In genomic region chr3:79884761-79885189, GRCm38 (mm10) we compare ENCODE assay signal across 8 mouse cellular contexts. TPM values are rescaled to one million over a fixed set of nuclear protein-coding genes. Genes with fewer than 3 reads are reported as not detected.
DNase-seq lines count a peak whose midpoint lies in the region; ATAC-seq and TF ChIP-seq lines count a peak whose summit lies in the region.

No protein-coding gene starts in this region.

- H3K27ac ChIP-seq in forebrain, embryonic 11.5 days (ENCODE audit: low read depth, low read length), result no peak overlapping the region
- H3K27ac ChIP-seq in forebrain, embryonic 13.5 days, result no peak overlapping the region
- peak overlapping the region; percentile 40; the same call in 1 of the 2 replicates for H3K27ac ChIP-seq in bone marrow macrophage, adult 2 months (ENCODE audit: insufficient read depth, low read depth, low read length)
- H3K27ac ChIP-seq in intestine, embryonic 15.5 days, result no peak overlapping the region
- peak overlapping the region; percentile 53; the same call in 1 of the 2 replicates for H3K27ac ChIP-seq in limb, embryonic 12.5 days
- H3K27ac ChIP-seq in midbrain, embryonic 12.5 days (replicated peaks), result no peak overlapping the region
- H3K27ac ChIP-seq in stomach, embryonic 15.5 days, result peak overlapping the region; percentile 59

- WGBS in forebrain, embryonic 11.5 days, result 55% methylated on average over 9 of the region's 9 CpGs
- 55% methylated on average over 9 of the region's 9 CpGs for whole genome bisulfite sequencing in forebrain, embryonic 13.5 days
- WGBS in intestine, embryonic 15.5 days, result 6% methylated on average over 9 of the region's 9 CpGs
- 4% methylated on average over 9 of the region's 9 CpGs for WGBS in limb, embryonic 12.5 days
- WGBS in midbrain, embryonic 12.5 days, result 57% methylated on average over 9 of the region's 9 CpGs
- 4% methylated on average over 9 of the region's 9 CpGs for WGBS in stomach, embryonic 15.5 days

- 0 out of 2 replicates have a peak, but pooled peaks have one; percentile 52 for ATAC-seq in forebrain, embryonic 11.5 days (replicated peaks; ENCODE audit: low FRiP score)
- no peak for ATAC-seq in forebrain, embryonic 13.5 days
- ATAC-seq in intestine, embryonic 15.5 days, result peak; percentile 25; the same call in 1 of the 2 replicates
- ATAC-seq in limb, embryonic 12.5 days (ENCODE audit: insufficient number of reproducible peaks, insufficient read depth, low FRiP score, low TSS enrichment, low read depth), result no peak
- 0 out of 2 replicates have a peak, but pooled peaks have one; percentile 35 for ATAC-seq in midbrain, embryonic 12.5 days (ENCODE audit: low FRiP score, low read depth)
- ATAC-seq in stomach, embryonic 15.5 days (ENCODE audit: insufficient read depth, low FRiP score, low read depth), result 0 out of 2 replicates have a peak, but pooled peaks have one; percentile 16

- H3K9me3 ChIP-seq in forebrain, embryonic 11.5 days (ENCODE audit: control insufficient read depth, low read length), result no peaks in the 10 kb centered on the region
- H3K9me3 ChIP-seq in forebrain, embryonic 13.5 days (replicated peaks), result no peaks in the 10 kb centered on the region
- no peaks in the 10 kb centered on the region for H3K9me3 ChIP-seq in intestine, embryonic 15.5 days
- no peaks in the 10 kb centered on the region for H3K9me3 ChIP-seq in limb, embryonic 12.5 days
- H3K9me3 ChIP-seq in midbrain, embryonic 12.5 days, result no peaks in the 10 kb centered on the region
- no peaks in the 10 kb centered on the region for H3K9me3 ChIP-seq in stomach, embryonic 15.5 days

- TF ChIP-seq CTCF in bone marrow macrophage, adult 2 months (IDR thresholded peaks at IDR 0.05; ENCODE audit: low read depth, low read length), result peak; percentile 39; the same call in 1 of the 2 replicates

- H3K27me3 ChIP-seq in forebrain, embryonic 11.5 days (ENCODE audit: control insufficient read depth, insufficient read depth, low read length), result no peaks in the 10 kb centered on the region
- no peaks in the 10 kb centered on the region for H3K27me3 ChIP-seq in forebrain, embryonic 13.5 days
- H3K27me3 ChIP-seq in intestine, embryonic 15.5 days (replicated peaks), result no peaks in the 10 kb centered on the region
- H3K27me3 ChIP-seq in limb, embryonic 12.5 days, result no peaks in the 10 kb centered on the region
- no peaks in the 10 kb centered on the region for H3K27me3 ChIP-seq in midbrain, embryonic 12.5 days
- no peaks in the 10 kb centered on the region for H3K27me3 ChIP-seq in stomach, embryonic 15.5 days (replicated peaks)

- H3K9ac ChIP-seq in forebrain, embryonic 11.5 days (ENCODE audit: low read length), result no peak overlapping the region
- no peak overlapping the region for H3K9ac ChIP-seq in forebrain, embryonic 13.5 days
- H3K9ac ChIP-seq in intestine, embryonic 15.5 days, result peak overlapping the region; percentile 37
- 0 out of 2 replicates have a peak overlapping the region, but pooled peaks have one; percentile 31 for H3K9ac ChIP-seq in limb, embryonic 12.5 days (replicated peaks)
- no peak overlapping the region for H3K9ac ChIP-seq in midbrain, embryonic 12.5 days (replicated peaks)
- H3K9ac ChIP-seq in stomach, embryonic 15.5 days, result no peak overlapping the region

- TF ChIP-seq POLR2A in bone marrow macrophage, adult 2 months (IDR thresholded peaks at IDR 0.05; ENCODE audit: borderline replicate concordance, low read depth, low read length), result no peak

- no peak overlapping the region for H3K4me2 ChIP-seq in forebrain, embryonic 11.5 days (ENCODE audit: low read depth, low read length, severe bottlenecking)
- no peak overlapping the region for H3K4me2 ChIP-seq in forebrain, embryonic 13.5 days
- peak overlapping the region; percentile 54 for H3K4me2 ChIP-seq in intestine, embryonic 15.5 days (replicated peaks)
- peak overlapping the region; percentile 49 for H3K4me2 ChIP-seq in limb, embryonic 12.5 days
- H3K4me2 ChIP-seq in midbrain, embryonic 12.5 days (replicated peaks), result no peak overlapping the region
- H3K4me2 ChIP-seq in stomach, embryonic 15.5 days, result peak overlapping the region; percentile 56

- H3K4me3 ChIP-seq in forebrain, embryonic 11.5 days (ENCODE audit: low read depth, low read length), result no peak overlapping the region
- H3K4me3 ChIP-seq in forebrain, embryonic 13.5 days, result no peak overlapping the region
- no peak overlapping the region for H3K4me3 ChIP-seq in bone marrow macrophage, adult 2 months (ENCODE audit: insufficient read depth, low read length)
- peak overlapping the region; percentile 18; the same call in 1 of the 2 replicates for H3K4me3 ChIP-seq in intestine, embryonic 15.5 days (replicated peaks)
- H3K4me3 ChIP-seq in limb, embryonic 12.5 days (replicated peaks), result peak overlapping the region; percentile 26
- no peak overlapping the region for H3K4me3 ChIP-seq in midbrain, embryonic 12.5 days
- H3K4me3 ChIP-seq in stomach, embryonic 15.5 days (replicated peaks), result peak overlapping the region; percentile 31

- H3K4me1 ChIP-seq in forebrain, embryonic 11.5 days (replicated peaks; ENCODE audit: control insufficient read depth, insufficient read depth, low read length), result no peaks in the 10 kb centered on the region
- H3K4me1 ChIP-seq in forebrain, embryonic 13.5 days, result no peaks in the 10 kb centered on the region
- H3K4me1 ChIP-seq in bone marrow macrophage, adult 2 months (ENCODE audit: control insufficient read depth, insufficient read depth, low read length), result no peaks in the 10 kb centered on the region
- peaks cover 11% of the 10 kb centered on the region; the same call in 1 of the 2 replicates for H3K4me1 ChIP-seq in intestine, embryonic 15.5 days (replicated peaks)
- peaks cover 29% of the 10 kb centered on the region for H3K4me1 ChIP-seq in limb, embryonic 12.5 days (replicated peaks)
- peaks cover 4% of the 10 kb centered on the region; the same call in 1 of the 2 replicates for H3K4me1 ChIP-seq in midbrain, embryonic 12.5 days
- H3K4me1 ChIP-seq in stomach, embryonic 15.5 days, result peaks cover 22% of the 10 kb centered on the region

- peak; percentile 56 for DNase-seq in forebrain, embryonic 11.5 days (ENCODE audit: low spot score)
- peak; percentile 64 for DNase-seq in gastrocnemius, adult 18-20 months (ENCODE audit: low spot score)

- H3K36me3 ChIP-seq in forebrain, embryonic 11.5 days (ENCODE audit: control insufficient read depth, insufficient read depth, low read length), result no peaks in the 10 kb centered on the region
- H3K36me3 ChIP-seq in forebrain, embryonic 13.5 days (ENCODE audit: poor library complexity, severe bottlenecking), result no peaks in the 10 kb centered on the region
- H3K36me3 ChIP-seq in intestine, embryonic 15.5 days, result no peaks in the 10 kb centered on the region
- H3K36me3 ChIP-seq in limb, embryonic 12.5 days, result no peaks in the 10 kb centered on the region
- H3K36me3 ChIP-seq in midbrain, embryonic 12.5 days, result no peaks in the 10 kb centered on the region
- no peaks in the 10 kb centered on the region for H3K36me3 ChIP-seq in stomach, embryonic 15.5 days

RNA-seq across cellular contexts. Expression of gene Fam198b, which starts 0.4 kb away (rescaled TPM):
- 1.1 and 1.7 TPM in 2 replicates for polyA plus RNA-seq in forebrain, embryonic 11.5 days (2014; fragmentation: Nextera tagmentation; extraction: Ambion mirVana)
- polyA plus RNA-seq in forebrain, embryonic 13.5 days (2015; fragmentation: Nextera tagmentation; extraction: Ambion mirVana), result 0.79 and 2.4 TPM in 2 replicates
- polyA plus RNA-seq in bone marrow macrophage, adult 2 months (2012; ENCODE audit: insufficient read depth, insufficient read length, missing spikeins), result 5.2 and 6.0 TPM in 2 replicates
- total RNA-seq in gastrocnemius, adult 18-20 months (2021), result 1 to 10 TPM; 4.4 to 5.4 TPM
- polyA plus RNA-seq in intestine, embryonic 15.5 days (2015; fragmentation: Nextera tagmentation; extraction: Ambion mirVana), result 13.0 and 14.4 TPM in 2 replicates
- 5.9 and 6.5 TPM in 2 replicates for polyA plus RNA-seq in limb, embryonic 12.5 days (2016; fragmentation: Nextera tagmentation; extraction: Ambion mirVana)
- 1.8 and 2.8 TPM in 2 replicates for polyA plus RNA-seq in midbrain, embryonic 12.5 days (2016; fragmentation: Nextera tagmentation; extraction: Ambion mirVana)
- 13.3 and 17.0 TPM in 2 replicates for polyA plus RNA-seq in stomach, embryonic 15.5 days (2015; fragmentation: Nextera tagmentation; extraction: Ambion mirVana)

RNA-seq across cellular contexts. Expression of gene Tmem144, which starts 32.2 kb away (rescaled TPM):
- polyA plus RNA-seq in forebrain, embryonic 11.5 days (2014; fragmentation: Nextera tagmentation; extraction: Ambion mirVana), result 3.5 and 4.2 TPM in 2 replicates
- polyA plus RNA-seq in forebrain, embryonic 13.5 days (2015; fragmentation: Nextera tagmentation; extraction: Ambion mirVana), result 3.3 and 4.0 TPM in 2 replicates
- polyA plus RNA-seq in bone marrow macrophage, adult 2 months (2012; ENCODE audit: insufficient read depth, insufficient read length, missing spikeins), result 7.0 and 7.3 TPM in 2 replicates
- 1 to 10 TPM in 1 of 2 experiments, under 1 TPM in 1; 0.69 to 1.4 TPM for total RNA-seq in gastrocnemius, adult 18-20 months (2021)
- 10.6 and 11.1 TPM in 2 replicates for polyA plus RNA-seq in intestine, embryonic 15.5 days (2015; fragmentation: Nextera tagmentation; extraction: Ambion mirVana)
- 3.0 and 3.3 TPM in 2 replicates for polyA plus RNA-seq in limb, embryonic 12.5 days (2016; fragmentation: Nextera tagmentation; extraction: Ambion mirVana)
- polyA plus RNA-seq in midbrain, embryonic 12.5 days (2016; fragmentation: Nextera tagmentation; extraction: Ambion mirVana), result 1.9 and 2.7 TPM in 2 replicates
- 3.6 and 4.4 TPM in 2 replicates for polyA plus RNA-seq in stomach, embryonic 15.5 days (2015; fragmentation: Nextera tagmentation; extraction: Ambion mirVana)

Comparison
In these comparisons a context has a peak if more than half of its experiments do, and no peak if none do; other contexts are left out.
1. ATAC-seq: peak in forebrain, embryonic 11.5 days (single experiment), intestine, embryonic 15.5 days (single experiment), midbrain, embryonic 12.5 days (single experiment) and stomach, embryonic 15.5 days (single experiment); none in forebrain, embryonic 13.5 days (single experiment) and limb, embryonic 12.5 days (single experiment).
2. H3K27ac ChIP-seq: peak in bone marrow macrophage, adult 2 months (single experiment), limb, embryonic 12.5 days (single experiment) and stomach, embryonic 15.5 days (single experiment); none in forebrain, embryonic 11.5 days (single experiment), forebrain, embryonic 13.5 days (single experiment), intestine, embryonic 15.5 days (single experiment) and midbrain, embryonic 12.5 days (single experiment).
3. H3K4me2 ChIP-seq: peak in intestine, embryonic 15.5 days (single experiment), limb, embryonic 12.5 days (single experiment) and stomach, embryonic 15.5 days (single experiment); none in forebrain, embryonic 11.5 days (single experiment), forebrain, embryonic 13.5 days (single experiment) and midbrain, embryonic 12.5 days (single experiment).
4. H3K4me3 ChIP-seq: peak in intestine, embryonic 15.5 days (single experiment), limb, embryonic 12.5 days (single experiment) and stomach, embryonic 15.5 days (single experiment); none in forebrain, embryonic 11.5 days (single experiment), forebrain, embryonic 13.5 days (single experiment), bone marrow macrophage, adult 2 months (single experiment) and midbrain, embryonic 12.5 days (single experiment).
5. H3K9ac ChIP-seq: peak in intestine, embryonic 15.5 days (single experiment) and limb, embryonic 12.5 days (single experiment); none in forebrain, embryonic 11.5 days (single experiment), forebrain, embryonic 13.5 days (single experiment), midbrain, embryonic 12.5 days (single experiment) and stomach, embryonic 15.5 days (single experiment).